Mouse (Mus musculus): ENCODE measurements around the gene Defa36.
"Not testable (repeated sequence)": the region's sequence is repeated elsewhere in the genome, so short reads cannot be mapped to it uniquely, and the experiment has no call there.

The Defa36 gene

GRCm38 (mm10) chr8:21427111-21427510 lies at the start of gene Defa36:
Gene Defa36, plus strand, starts transcription at chr8:21427411.
- not testable (repeated sequence) for DNase-seq

GRCm38 (mm10) chr8:21378215-21378614 lies 49.0 kb upstream of the Defa36 start, which contains the start of gene Defa2:
Gene Defa2, plus strand, starts transcription at chr8:21378515.
- not testable (repeated sequence) for DNase-seq

DNA sequence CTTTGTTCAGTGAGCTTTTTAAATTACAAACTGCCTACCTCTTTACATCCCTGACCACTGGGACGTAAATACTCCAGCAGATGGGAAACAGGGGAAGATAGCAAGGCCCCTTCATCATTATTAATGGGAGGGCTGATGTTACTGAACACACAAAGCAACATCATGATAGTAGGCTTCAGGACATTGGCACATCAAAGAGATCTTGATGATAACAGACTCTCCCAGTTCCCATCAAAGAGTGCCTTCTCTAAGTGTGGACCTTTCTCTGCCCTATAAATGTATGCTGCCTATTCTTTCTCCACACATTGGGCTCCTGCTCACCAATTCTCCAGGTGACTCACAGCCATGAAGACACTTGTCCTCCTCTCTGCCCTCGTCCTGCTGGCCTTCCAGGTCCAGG lies 35.7 kb upstream of the Defa36 start, which contains the start of gene Defa33:
Defa33 (plus strand) TSS at position 301 of the 400 bp plus-strand sequence.
- not testable (repeated sequence) for DNase-seq

DNA sequence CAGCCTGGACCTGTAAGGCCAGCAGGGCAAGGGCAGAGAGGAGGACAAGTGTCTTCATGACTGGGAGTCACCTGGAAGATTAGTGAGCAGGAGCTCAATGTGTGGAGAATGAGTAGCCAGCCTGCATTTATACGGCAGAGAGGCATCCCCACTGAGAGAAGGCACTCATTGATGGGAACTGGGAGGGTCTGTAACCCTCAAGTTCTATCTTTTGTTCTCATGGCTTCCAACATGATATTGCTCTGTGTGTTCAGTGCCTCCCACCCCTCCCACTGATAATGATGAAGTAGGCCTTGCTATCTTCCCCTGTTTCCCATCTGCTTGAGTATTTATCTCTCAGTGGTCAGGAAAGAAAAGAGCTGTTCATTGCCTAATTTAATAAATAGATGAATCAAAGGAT lies 29.2 kb downstream of the Defa36 start, which contains the start of gene Gm7849:
Gm7849 (minus strand) TSS at position 101 of the 400 bp plus-strand sequence.
- not testable (repeated sequence) for DNase-seq

Measured in B cell, adult 2 months (primary cell).